Mouse (Mus musculus): ENCODE measurements at regions not wholly inside any gene's neighbourhood (a gene's known extent, or its start where the extent isn't known, plus 50 kb on each side); places are given as distances from the start of the nearest gene placed in this dataset.

DNA sequence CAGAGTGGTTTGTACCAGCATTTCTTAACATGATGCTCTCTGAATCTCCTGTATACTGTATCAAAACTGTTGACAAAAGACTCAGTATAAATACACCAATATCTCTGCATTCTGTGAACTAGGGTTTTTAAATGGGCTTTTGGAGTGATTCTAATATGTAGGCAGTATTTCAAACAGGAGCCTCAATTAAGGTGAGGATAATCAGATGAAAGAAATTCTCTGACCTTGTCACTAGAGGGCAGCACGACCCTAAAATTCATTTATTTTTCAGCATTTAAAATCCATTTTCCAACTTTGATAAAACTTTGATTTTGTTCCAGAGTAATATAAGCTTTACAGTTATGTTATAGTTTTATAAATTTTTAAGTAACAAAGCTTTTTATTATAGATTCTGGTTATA, 114.5 kb downstream of the Rfx6 start:
- peak in 1 of 2 experiments; percentile 5 for DNase-seq

DNA sequence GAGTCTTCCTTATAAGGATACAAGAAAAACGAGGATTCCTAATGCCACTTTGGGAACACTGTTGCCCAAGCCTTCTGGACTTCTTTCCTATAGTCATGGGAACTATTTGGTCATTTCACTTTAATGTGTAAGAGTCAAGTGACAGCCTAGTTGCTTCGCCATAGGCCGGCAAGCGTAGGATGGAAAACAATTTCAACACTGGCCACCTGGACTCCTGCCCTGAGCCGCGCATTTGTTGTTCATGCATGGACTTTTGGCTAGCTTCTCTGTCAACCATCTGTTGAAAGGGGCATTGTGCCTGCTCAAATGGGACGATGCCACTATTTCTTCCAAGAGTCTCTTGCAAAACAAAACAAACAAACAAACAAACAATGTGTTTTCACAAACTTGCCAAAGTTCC, 116.3 kb downstream of the Rfx6 start:
- DNase-seq: no peak

DNA sequence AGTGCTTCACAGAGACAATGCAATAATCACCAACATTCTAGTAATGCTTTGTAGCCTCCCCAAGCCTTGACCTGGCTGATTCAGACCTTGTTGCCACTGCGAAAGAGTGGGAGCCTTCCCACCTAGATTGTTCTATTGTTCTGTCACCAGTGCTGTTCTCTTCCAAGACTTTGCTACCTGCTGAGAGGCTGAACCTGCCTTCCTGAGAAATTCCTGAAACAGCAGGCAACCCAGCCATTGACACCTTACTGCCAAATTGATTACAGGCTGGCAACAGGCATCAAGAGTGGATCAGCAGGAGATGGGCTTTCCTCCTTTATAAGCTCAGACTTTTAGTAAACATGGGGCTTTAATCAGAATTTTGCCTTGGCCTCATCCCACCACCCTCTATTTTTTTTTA, 139.1 kb downstream of the Rfx6 start:
- DNase-seq: no peak

DNA sequence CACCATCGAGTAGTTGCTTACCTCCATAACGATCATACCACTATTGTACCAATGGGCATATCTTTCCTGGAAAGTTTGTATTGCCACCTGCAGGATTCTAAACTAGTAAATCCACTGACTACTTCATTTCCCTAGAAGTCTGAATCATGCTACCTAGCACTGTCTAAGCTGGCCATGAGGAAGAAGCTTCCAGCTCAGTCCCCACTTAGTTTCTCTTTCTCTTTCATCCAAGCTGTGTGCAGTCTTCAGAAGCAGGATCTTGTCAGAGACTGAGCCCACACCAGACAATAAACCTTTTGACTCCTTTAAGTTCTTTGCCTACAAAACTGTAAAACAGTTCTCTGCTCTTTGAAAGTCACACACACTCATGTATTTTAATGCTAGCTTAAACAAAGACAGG, 146.3 kb downstream of the Rfx6 start:
- DNase-seq: no peak

- no peak for DNase-seq
These were observed 148.9 kb downstream of the Rfx6 start for GRCm38 (mm10) chr10:51826431-51826964.

DNA sequence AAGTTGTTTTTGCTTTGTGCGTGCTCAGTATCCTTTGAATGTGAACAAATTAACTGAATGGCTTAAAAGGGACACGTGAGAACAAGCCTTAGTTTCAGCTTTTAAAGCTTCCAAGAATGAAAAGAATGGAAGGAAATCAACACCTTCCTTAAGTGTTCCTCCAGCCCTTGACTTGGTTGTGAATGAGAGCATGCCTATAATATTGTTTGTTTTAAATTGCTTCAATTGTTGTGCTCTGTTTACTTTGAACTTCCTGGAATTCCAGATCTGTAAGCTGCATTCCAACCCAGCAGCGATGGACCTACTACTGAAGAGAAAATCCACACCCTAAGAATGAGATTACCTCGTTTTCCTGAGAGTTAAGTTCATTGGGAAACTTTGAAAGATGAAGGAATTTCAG, 154.9 kb downstream of the Rfx6 start:
- no peak for DNase-seq

GRCm38 (mm10) chr10:51843099-51843498, 165.5 kb downstream of the Rfx6 start:
- DNase-seq: no peak

GRCm38 (mm10) chr10:51846287-51846686, 168.7 kb downstream of the Rfx6 start:
- no peak for DNase-seq

GRCm38 (mm10) chr10:51869409-51869808, 152.9 kb upstream of the Vgll2 start:
- DNase-seq: no peak

DNA sequence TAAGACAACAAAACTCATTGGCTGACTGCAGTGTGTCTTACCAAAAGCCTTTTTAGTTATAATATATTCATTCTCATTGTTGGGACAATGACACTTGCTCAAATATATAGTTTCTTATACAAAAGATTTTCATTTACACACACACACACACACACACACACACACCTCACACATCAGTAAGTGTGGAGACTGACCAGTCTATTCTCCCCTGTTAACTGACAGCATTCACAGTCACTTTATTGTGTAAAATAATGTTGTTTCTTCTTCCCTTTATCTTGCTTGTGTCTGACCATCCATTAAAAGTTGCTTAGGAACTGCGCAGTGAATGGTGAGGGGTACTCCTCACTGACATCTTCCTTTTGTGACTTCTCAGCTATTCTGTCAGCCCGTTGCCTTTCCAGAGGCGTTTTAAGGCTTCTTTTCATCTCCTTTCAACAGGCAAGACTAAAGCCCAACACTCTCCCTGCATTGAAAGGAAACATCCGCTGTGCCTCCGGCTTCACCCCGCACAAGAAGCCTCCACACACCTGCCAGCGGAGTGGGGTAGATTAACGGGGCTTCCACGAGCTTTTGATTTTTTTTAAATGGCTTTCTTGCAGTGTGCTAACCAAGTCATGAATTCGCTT, 111.1 kb upstream of the Vgll2 start:
- DNase-seq: no peak

DNA sequence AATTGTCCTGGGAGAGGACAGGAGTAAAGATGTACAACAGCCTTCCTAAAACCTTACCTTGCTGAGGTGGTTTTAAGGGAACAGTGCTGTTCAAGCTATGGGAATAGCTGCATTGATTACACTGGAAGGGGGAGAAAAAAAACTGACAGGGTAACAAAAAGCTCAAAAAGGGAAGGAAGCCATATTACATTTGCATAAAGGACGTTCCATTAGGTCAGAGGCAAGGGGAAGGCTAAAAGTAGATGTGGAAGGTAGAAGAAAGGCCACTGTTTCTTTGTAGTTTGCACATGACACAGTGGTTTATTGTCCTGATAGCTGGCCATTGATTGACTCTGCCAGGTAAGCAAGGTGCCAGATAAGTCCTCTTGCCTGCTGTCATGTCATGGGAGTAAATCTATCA, 110.2 kb upstream of the Vgll2 start:
- no peak for DNase-seq

DNA sequence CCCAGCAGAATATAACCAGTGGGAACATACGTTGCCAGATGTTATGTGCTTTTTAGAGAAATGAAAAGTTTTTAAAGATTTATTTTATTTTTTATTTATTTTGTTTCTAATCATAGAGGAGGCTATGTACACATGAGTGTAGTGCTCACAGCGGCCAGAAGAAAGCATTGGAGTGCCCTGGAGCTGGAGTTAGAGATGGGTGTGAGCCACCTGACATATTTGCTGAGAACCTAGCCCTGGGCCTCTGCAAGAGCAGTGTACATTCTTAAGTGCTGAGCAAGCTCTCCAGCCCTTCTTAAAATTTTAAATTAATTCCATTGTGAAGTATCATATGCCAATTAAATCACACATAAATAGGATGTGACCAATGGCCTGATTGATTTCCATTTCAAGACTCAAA, 95.7 kb upstream of the Vgll2 start:
- DNase-seq: no peak

- no peak for DNase-seq
These were observed 93.0 kb upstream of the Vgll2 start for GRCm38 (mm10) chr10:51929341-51929740.

- no peak for DNase-seq
These were observed 92.0 kb upstream of the Vgll2 start for GRCm38 (mm10) chr10:51930266-51930665.

DNA sequence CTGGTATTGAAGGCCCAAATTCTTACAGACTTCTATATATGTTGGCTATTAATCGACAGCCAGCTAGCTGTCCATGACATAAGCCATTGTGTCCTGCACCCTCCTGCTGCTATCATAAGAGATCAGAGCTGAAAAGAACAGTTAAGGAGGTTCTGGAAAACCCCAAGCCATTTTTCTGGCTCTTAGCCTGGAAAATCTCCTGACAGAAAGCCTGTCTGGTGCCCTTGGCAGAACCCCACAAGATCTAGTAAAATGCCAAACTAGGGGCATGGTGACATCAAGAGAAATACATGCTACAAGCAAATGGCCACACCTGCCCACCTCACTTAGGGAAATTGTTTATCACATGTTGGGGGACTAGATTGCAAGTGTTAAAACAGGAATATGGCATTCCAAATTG, 91.6 kb upstream of the Vgll2 start:
- DNase-seq: no peak

GRCm38 (mm10) chr10:51935482-51935881, 86.8 kb upstream of the Vgll2 start:
- no peak for DNase-seq

- no peak for DNase-seq
These were observed 81.1 kb upstream of the Vgll2 start for GRCm38 (mm10) chr10:51941192-51941591.

DNA sequence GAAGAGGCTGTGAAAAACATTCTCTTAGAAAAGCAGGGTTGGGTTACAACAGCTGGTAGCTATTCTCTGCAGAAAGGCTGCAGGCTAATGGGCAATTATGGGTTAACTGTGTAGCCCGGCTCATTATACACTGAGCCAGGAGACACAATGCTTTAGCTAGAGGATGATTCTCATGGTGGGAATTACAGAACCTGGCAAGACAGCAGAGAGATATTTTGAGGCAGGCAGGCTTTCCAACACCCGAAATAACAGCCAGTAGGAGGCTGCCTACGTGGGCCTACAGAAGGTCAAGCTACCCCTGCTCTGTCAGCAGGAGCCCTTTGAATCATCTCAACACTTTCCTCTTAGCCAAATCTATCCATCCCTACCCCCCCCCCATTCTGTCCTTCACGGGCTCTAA, 76.6 kb upstream of the Vgll2 start:
- no peak for DNase-seq

DNA sequence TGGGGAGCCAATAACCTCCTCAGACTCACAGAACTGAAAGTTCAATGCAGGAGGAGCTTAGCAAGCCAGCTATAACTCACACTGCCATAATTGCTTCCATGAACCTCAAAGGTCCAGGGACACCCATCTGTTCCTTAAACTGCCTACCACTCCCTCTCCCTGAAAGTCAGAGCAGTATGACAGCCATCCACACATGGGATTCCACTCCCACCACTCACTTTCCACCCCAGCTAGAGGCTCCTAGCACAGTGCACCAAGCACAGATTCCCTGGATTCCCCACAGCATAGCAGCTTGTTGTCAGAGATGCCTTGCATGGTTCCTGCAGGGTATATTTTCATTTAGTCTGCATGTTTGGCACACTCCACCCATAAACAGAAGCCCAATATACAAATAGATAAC, 76.1 kb upstream of the Vgll2 start:
- no peak for DNase-seq

DNA sequence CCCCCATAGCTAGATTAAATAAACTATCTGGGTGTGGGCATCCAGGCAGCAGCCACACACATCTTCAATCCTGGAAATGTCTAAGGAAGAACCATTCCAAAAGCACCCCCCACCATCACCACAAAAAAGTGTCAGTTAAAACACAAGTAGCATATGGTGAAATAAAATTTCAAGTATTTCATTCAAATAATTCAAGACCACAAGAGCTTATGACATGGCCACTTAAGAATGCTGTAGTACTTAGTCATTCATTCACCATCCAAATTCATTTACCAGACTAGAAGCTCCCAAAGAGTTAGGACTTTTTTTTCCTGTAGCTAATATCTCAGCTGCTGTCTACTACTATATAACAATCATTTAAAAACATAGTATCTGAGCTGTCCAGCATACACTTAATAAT, 75.4 kb upstream of the Vgll2 start:
- DNase-seq: no peak

- no peak for DNase-seq
These were observed 72.3 kb upstream of the Vgll2 start for GRCm38 (mm10) chr10:51950016-51950415.

DNA sequence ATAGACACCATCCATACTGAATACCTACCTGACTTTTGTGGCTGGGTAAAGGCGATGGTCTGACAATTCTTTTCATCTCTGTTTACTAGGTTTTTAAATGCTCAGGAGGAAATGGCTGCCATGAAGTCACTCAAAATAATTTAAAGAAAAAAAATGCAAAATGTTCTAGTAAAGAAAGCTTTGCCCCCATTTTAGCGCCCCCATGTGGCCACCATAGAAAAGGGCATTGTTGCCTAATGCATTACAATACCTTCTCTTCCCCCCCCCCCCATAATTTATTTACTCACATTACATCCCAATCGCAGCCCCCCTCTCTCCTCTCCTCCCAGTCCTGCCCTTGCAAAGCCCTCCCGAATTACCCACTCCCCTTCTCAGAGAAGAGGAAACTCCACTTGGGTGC, 70.3 kb upstream of the Vgll2 start:
- no peak for DNase-seq

DNA sequence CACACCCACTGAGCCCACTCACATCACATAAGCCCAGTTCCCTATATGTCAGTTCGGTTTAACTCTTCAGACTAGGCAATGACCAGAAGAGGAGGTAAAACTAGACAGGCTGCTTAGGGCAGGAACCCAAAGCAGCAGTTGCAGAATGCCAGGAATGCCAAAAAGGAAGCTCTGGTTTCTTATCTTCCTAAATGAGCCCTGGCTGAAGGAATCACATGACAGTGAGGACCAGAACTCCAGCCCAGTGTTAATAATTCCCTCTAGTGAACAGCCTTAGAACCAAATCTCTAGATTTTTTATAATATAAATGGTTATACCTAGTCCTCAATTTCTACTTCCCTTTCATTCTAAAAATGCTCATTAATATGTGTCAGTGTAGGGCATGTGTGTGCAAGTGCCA, 65.8 kb upstream of the Vgll2 start:
- no peak for DNase-seq

GRCm38 (mm10) chr10:51961497-51961896, 60.8 kb upstream of the Vgll2 start:
- no peak for DNase-seq

DNA sequence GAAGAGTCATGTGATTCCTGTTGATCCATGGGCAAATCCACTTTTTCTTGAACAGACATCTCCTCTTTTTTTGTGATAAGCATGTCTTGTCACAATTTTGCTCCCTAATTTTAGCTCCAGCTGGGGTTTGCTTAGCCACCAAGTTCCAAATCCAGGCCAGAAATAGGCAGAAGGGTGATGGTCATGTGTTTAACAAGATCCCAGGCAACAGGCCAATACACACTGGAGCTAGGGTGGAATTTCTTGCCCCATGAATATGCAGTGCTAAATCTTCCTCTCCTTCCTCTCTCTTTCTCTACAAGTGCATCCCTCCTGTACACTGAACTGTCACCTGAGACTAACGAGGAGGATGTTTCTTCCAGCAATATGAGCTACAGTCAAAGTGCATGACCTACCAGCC, 58.6 kb upstream of the Vgll2 start:
- no peak for DNase-seq

DNA sequence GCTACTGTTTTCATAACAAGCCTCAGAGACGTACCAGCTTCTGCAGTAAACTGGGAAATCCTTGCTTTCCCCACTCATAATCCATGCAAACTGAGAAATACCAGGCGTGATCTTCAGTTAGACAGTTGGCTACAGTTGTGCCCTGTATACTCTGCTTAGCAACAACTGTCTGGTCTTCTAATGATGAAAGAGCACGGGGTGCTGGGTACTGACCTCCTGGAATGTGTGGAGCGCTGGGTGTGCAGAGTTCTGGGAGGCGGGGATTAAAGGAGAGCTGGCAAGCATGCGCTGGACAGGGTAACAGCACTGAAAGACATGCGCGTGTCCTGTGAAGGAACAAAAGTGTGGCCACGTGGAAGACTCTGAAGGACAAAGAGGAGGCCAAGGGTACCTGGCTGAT, 52.2 kb upstream of the Vgll2 start:
- DNase-seq: no peak
